Mouse (Mus musculus) lung, adult 2 months (tissue): Measurements from ENCODE around the gene Usp3. TPM values are rescaled to one million over a fixed set of nuclear protein-coding genes. Genes with fewer than 3 reads are reported as not detected.

Experiments
- DNase-seq: peaks from one replicate; pipeline ENCODE4 v3.0.0; 2022
- H3K4me1 ChIP-seq: fragments of 200-500 bp; 2 replicates; pipeline ENCODE4 v1.6.1; 2011; ENCODE audit warnings: low read length; ENCODE audit not compliant: control insufficient read depth, insufficient read depth
- H3K4me3 ChIP-seq: fragments of 200-500 bp; replicated peaks from 2 replicates; pipeline ENCODE3; 2011; ENCODE audit warnings: low read depth, mild to moderate bottlenecking, control low read depth, low read length; ENCODE audit errors: extremely low read depth
- CTCF ChIP-seq: fragments of 200-500 bp; IDR thresholded peaks from 2 replicates; pipeline ENCODE4 v1.5.1; 2011; ENCODE audit warnings: mild to moderate bottlenecking, low read length, control low read depth; ENCODE audit not compliant: insufficient read depth
- POLR2A ChIP-seq: fragments of 200-500 bp; IDR thresholded peaks from 2 replicates; pipeline ENCODE4 v1.6.1; 2011; ENCODE audit warnings: low read depth, mild to moderate bottlenecking, control low read depth, low read length, borderline replicate concordance; ENCODE audit errors: extremely low read depth
- whole genome bisulfite sequencing: fragments of 180-500 bp; shearing (Covaris S2); methylation state at CpG from one replicate; pipeline ENCODE4 v1.1.7; 2018; 5-methylcytosine and 5-hydroxymethylcytosine counted together
- polyA plus RNA-seq: library from polyadenylated mRNA; depleted of rRNA; stranded (reverse); fragments of >200 nt; gene quantifications from 2 replicates; pipeline ENCODE4 v1.2.3, GENCODE M21; 2012

Gene Usp3
- polyA plus RNA-seq, 1 experiment, result 15.6 TPM

DNA sequence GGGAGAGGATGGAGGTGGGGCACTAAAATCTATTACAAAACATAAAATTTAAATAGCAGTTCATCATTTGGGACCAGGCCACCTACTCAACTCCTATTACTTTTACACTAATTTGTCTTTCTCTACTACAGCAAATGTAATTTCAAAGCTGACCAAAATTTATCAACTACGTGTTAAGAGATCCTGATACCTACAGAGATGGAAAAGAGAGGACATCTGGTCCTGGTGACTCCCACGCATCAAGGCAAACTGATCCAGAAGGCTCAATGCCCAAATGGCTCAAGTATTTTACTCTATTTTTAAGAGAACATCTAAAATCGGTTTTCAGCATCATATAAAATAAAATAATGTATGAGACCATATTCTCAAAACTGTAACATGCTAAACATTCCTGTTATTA lies 11.2 kb downstream of the Usp3 start:
- Histone ChIP-seq H3K4me3 (no peak overlapping the region), H3K4me1 (peaks cover 6% of the 10 kb centered on the region)
- WGBS, result 82% methylated on average over 3 of the region's 3 CpGs
- TF ChIP-seq CTCF (no peak), POLR2A (no peak)
- no peak for DNase-seq

DNA sequence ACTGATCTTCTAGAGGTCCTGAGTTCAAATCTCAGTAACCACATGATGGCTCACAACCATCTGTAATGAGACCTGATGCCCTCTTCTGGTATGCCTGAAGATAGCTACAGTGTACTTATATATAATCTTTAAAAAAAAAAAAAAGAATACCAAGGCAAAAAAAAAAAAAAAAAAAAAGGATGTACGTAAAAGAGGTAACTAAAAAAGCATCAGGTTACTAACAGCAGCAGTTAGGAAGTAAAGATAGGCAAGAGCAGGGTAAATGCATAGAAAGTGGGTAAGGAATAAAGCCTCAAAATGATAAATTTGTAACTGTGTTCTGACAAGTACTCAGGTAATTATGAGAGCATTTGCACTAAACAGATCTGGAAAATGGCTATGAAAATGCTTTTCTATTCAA lies 12.2 kb downstream of the Usp3 start:
- H3K4me3 ChIP-seq, result no peak overlapping the region
- TF ChIP-seq POLR2A (no peak), CTCF (no peak)
- 89% methylated on average over 1 of the region's 1 CpGs for WGBS
- peaks cover 6% of the 10 kb centered on the region; the same call in 1 of the 2 replicates for H3K4me1 ChIP-seq
- no peak for DNase-seq

DNA sequence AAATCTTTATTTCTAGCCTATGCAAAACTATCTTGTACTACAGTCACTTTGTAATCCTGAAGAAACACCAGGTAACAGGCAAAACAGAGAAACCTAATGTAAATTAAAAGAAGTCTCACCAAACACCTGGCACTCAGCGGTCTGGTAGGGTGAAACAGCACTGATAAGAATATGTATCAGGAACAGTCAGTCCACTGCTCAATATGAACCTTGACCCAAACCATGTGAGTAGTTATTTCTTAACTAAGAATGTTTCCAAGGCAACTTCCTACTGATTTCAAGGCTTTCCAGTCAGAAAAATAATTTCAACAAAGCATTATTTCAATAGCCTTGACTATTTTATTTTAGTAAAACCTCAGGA lies 17.1 kb downstream of the Usp3 start:
- Histone ChIP-seq H3K4me1 (peaks cover 11% of the 10 kb centered on the region), H3K4me3 (no peak overlapping the region)
- 42% methylated on average over 1 of the region's 1 CpGs for WGBS
- TF ChIP-seq POLR2A (no peak), CTCF (no peak)
- DNase-seq, result no peak

DNA sequence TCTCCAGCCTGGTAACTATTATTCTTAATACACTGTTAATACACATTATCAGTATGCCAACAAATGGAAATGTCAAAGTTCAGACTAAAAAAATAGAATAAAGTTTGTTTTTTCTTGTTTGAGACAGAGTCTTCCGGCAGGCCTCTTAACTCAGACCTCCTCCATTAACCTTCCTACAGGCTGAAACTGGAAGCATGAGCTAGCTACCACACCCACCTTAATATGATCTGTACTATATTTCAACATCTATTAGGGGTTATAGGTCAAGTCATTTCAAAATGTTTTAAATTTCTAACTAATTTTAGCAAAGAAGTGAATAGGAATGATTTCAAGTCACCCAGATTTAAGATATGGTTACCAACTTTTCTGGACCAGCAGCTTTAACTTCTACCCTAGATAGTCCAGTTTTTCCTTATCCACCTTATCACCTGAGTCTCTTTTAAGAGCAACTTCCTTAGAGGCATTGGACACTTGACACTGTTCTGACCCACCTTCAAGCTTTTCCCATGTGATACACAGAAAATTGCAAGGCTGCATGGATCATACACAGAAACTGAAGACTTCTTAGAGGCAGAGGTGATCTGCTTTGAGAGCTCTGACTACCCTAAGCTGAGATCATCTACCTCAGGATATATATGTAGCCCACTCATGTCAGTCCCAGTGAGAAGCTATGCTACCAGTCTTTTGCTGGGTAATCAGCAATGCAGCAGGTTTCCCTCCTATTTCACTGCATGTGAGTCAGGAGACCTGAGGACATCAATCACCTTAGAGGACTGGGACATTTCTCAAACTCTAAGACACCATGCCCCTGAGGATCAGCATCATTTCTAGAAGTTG lies 17.7 kb downstream of the Usp3 start:
- TF ChIP-seq POLR2A, result no peak
- no peak for TF ChIP-seq CTCF
- peaks cover 11% of the 10 kb centered on the region for H3K4me1 ChIP-seq
- H3K4me3 ChIP-seq, result no peak overlapping the region
- DNase-seq, result no peak
- 49% methylated on average over 1 of the region's 1 CpGs for WGBS

DNA sequence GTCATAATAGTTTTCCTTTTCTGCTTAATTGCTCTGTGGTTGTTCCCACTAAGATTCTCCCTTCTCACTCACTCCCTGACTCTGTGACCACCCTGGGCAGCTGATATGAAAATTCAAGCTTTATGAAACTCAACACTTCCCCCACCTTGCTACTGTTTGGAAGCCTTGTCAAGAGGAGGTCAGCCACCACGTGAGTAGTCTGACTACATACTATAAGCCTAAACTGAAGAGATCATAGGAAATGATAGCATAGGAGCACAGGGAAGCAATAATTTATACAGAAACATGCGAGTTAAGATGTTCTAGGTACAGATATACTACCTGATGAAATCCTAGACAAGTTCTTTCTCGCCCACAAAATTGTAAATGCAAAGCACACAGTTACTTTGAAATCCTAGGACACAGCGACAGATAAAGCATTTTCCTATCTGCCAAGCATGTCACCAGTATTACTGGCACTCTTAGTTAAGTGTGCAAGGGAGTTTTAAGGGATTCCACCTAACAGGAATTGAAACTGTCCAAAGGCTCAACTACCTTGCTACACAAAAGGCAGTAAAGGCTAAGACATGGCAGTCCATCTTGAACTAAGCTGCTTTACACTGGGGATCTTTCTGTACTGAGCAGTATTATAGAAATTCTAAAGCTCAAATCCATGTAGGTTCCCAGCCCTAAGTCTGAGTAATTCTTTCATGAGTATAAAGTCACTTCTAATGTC lies 20.8 kb downstream of the Usp3 start:
- TF ChIP-seq CTCF (no peak), POLR2A (no peak)
- Histone ChIP-seq H3K4me3 (no peak overlapping the region), H3K4me1 (peaks cover 12% of the 10 kb centered on the region)
- DNase-seq, result no peak
- 70% methylated on average over 4 of the region's 4 CpGs for WGBS

DNA sequence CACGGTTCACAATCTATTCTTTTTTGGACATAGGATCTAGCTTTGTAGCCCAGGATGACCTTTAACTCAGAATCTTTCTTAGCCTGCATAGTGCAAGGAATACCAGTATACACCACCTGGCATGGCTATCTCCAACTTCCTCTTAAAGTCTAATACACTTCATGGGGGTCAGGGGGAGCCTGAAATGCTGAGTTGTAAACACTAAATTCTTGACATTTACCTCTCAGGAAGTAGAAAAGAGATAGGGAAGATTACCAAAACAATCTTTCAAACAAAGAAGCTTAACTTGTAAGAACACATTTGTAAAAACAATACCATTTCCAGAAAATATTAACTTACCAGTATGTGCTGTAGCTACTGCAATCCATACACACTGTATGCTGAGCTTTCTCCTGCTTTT lies 30.7 kb downstream of the Usp3 start:
- Histone ChIP-seq H3K4me3 (no peak overlapping the region), H3K4me1 (peaks cover 7% of the 10 kb centered on the region)
- DNase-seq, result no peak
- 51% methylated on average over 1 of the region's 1 CpGs for WGBS
- no peak for TF ChIP-seq POLR2A
- TF ChIP-seq CTCF, result no peak

DNA sequence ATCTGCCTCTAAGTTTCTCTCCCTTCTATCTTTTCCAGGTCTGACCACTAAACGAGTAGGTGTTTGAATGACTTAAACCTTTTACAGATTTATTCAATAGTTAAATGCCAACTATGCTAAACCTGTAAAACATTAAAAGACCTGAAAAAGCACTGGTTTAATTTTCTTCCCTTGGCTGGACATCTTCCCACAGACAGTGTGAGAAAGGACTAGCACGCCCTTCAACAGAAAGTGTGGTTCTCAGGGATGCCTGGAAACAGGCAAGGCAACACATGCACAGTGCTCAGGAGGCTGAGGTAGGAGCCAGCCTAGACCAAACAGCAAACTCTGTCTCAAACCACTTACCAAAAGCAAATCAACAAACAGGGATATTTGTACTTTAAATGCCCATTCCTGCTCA lies 31.4 kb downstream of the Usp3 start:
- no peak overlapping the region for H3K4me3 ChIP-seq
- no peak for DNase-seq
- 82% methylated on average over 2 of the region's 2 CpGs for whole genome bisulfite sequencing
- H3K4me1 ChIP-seq, result peaks cover 7% of the 10 kb centered on the region
- no peak for TF ChIP-seq CTCF
- no peak for TF ChIP-seq POLR2A

DNA sequence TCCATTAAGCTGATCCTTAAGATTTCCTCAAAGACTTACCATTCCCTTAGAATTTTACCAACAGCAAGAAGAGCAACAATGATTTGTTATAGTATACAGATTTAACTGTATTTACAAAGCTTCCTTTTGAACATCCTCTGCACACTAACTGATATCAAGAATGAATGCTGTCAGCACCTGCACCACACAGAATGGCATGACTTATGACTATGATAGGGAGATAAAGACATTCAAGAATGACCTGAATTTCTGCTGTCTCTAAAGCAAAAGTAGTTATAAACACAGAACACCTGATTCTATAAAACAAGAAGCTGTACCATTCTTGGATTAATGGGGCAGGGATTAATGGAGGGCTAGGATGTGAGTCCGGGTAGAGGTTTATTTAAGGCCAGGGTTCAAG lies 32.2 kb downstream of the Usp3 start:
- TF ChIP-seq CTCF, result no peak
- TF ChIP-seq POLR2A, result no peak
- Histone ChIP-seq H3K4me1 (peaks cover 7% of the 10 kb centered on the region), H3K4me3 (no peak overlapping the region)
- no peak for DNase-seq
- WGBS, result 41% methylated on average over 1 of the region's 1 CpGs

DNA sequence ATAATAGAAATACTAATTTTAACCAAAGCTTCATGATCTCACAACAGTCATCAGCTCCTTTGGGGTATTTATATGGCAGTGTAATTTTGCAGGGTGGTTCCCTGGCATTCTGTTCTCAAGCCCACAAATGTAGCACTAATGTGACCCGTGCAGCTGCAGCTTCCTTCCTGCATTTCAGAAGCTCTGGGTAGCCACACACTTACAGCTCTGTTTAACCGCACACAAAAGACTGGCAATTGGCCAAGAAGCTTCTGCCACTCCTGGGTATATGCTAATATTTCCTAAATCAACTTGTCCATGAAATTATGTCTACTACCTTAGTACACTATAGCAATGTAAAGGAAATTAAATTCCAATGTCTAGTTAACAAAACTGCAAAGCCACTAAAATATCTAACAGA lies 32.6 kb downstream of the Usp3 start:
- WGBS, result 18% methylated on average over 2 of the region's 2 CpGs
- Histone ChIP-seq H3K4me3 (no peak overlapping the region), H3K4me1 (peaks cover 7% of the 10 kb centered on the region)
- no peak for TF ChIP-seq CTCF
- no peak for TF ChIP-seq POLR2A
- no peak for DNase-seq

DNA sequence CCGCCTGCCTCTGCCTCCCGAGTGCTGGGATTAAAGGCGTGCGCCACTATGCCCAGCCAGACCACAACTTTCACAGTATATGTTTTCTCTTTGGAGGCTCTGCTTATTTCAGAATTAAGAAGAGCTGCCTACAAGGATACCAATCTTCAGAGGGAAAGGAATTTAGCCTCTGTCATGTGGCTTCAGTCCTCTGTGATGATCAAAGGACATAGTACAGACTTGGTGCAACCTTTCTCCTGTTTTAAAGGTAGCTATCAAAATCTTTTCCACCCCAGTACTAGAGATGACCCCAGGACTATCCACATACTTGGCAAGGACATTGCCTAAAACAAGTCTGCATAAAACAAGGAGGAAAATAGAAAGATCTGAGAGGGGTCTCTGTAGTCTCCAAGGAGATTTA lies 34.0 kb downstream of the Usp3 start:
- TF ChIP-seq POLR2A (no peak), CTCF (no peak)
- Histone ChIP-seq H3K4me3 (no peak overlapping the region), H3K4me1 (peaks cover 7% of the 10 kb centered on the region)
- 94% methylated on average over 4 of the region's 4 CpGs for WGBS
- DNase-seq, result no peak
